Mouse (Mus musculus) lung, embryonic 14.5 days (tissue): ENCODE measurements around the gene 6030408B16Rik. TPM values are rescaled to one million over a fixed set of nuclear protein-coding genes. Genes with fewer than 3 reads are reported as not detected.
A peak's percentile ranks its signal among the peaks of the same experiment; 100 is the strongest.

Source experiments
- ATAC-seq: fragments of 200-750 bp; cut with Nextera tagmentation; 2 replicates; pipeline ENCODE4 v1.8.0; 2017; ENCODE audit warnings: mild to moderate bottlenecking, moderate TSS enrichment, moderate library complexity; ENCODE audit not compliant: insufficient read depth
- DNase-seq: peaks from one replicate; pipeline ENCODE4 v3.0.0-alpha.2; 2015
- H3K27ac ChIP-seq: fragments of 300-500 bp; sonication (generic); 2 replicates; pipeline ENCODE4 v1.5.1; 2014; ENCODE audit warnings: low read depth, mild to moderate bottlenecking, moderate library complexity
- H3K27me3 ChIP-seq: fragments of 300-500 bp; sonication (generic); 2 replicates; pipeline ENCODE4 v1.6.1; 2014; ENCODE audit warnings: low read length, control low read depth; ENCODE audit not compliant: insufficient read depth
- H3K36me3 ChIP-seq: fragments of 300-500 bp; sonication (generic); 2 replicates; pipeline ENCODE4 v1.6.1; 2014; ENCODE audit warnings: control low read depth; ENCODE audit not compliant: insufficient read depth
- H3K4me1 ChIP-seq: fragments of 300-500 bp; sonication (generic); 2 replicates; pipeline ENCODE4 v1.6.1; 2014; ENCODE audit warnings: antibody characterized with exemption, control low read depth; ENCODE audit not compliant: insufficient read depth
- H3K4me2 ChIP-seq: fragments of 300-500 bp; sonication (generic); 2 replicates; pipeline ENCODE4 v1.6.1; 2014; ENCODE audit warnings: mild to moderate bottlenecking
- H3K4me3 ChIP-seq: fragments of 300-500 bp; sonication (generic); 2 replicates; pipeline ENCODE4 v1.5.1; 2014; ENCODE audit warnings: low read depth, low read length
- H3K9ac ChIP-seq: fragments of 300-500 bp; sonication (generic); 2 replicates; pipeline ENCODE4 v1.6.1; 2014
- H3K9me3 ChIP-seq: fragments of 300-500 bp; sonication (generic); 2 replicates; pipeline ENCODE4 v1.6.1; 2016; ENCODE audit warnings: low read depth, low read length, control low read depth
- CTCF ChIP-seq: IDR thresholded peaks from 2 replicates; pipeline ENCODE4 v1.5.1; 2016; ENCODE audit warnings: antibody characterized with exemption, low read depth
- WGBS: fragments of 180-500 bp; shearing (Covaris S2); extraction: QIAGEN DNeasy Blood & Tissue Kit; methylation state at CpG from one replicate; pipeline ENCODE4 v1.1.7; 2014; 5-methylcytosine and 5-hydroxymethylcytosine counted together
- polyA plus RNA-seq: library from polyadenylated mRNA; unstranded; fragments of >200 nt; fragmentation: Nextera tagmentation; extraction: Ambion mirVana; gene quantifications from 2 replicates; pipeline ENCODE4 v1.2.1, GENCODE M21; 2014

Gene 6030408B16Rik
- polyA plus RNA-seq, 1 experiment from 2014 or later = 41.4 TPM

GRCm38 (mm10) chr15:101338359-101338758, 45.3 kb downstream of the 6030408B16Rik start:
- DNase-seq (no peak), ATAC-seq (no peak)
- H3K4me2 ChIP-seq = no peak overlapping the region
- no peaks in the 10 kb centered on the region for H3K36me3 ChIP-seq
- H3K27ac ChIP-seq = no peak overlapping the region
- no peaks in the 10 kb centered on the region for H3K27me3 ChIP-seq
- no peaks in the 10 kb centered on the region for H3K9me3 ChIP-seq
- no peak overlapping the region for H3K9ac ChIP-seq
- no peaks in the 10 kb centered on the region for H3K4me1 ChIP-seq
- H3K4me3 ChIP-seq = no peak overlapping the region
- TF ChIP-seq CTCF = no peak
- WGBS = 72% methylated on average over 4 of the region's 4 CpGs

- Histone ChIP-seq H3K36me3 (no peaks in the 10 kb centered on the region), H3K4me3 (no peak overlapping the region), H3K27ac (no peak overlapping the region), H3K27me3 (no peaks in the 10 kb centered on the region), H3K4me1 (no peaks in the 10 kb centered on the region), H3K4me2 (no peak overlapping the region), H3K9me3 (no peaks in the 10 kb centered on the region), H3K9ac (no peak overlapping the region)
- 2% methylated on average over 2 of the region's 2 CpGs for WGBS
- DNase-seq = peak; percentile 94
- peak; percentile 98 for TF ChIP-seq CTCF
- peak; percentile 81 for ATAC-seq
Measured at GRCm38 (mm10) chr15:101339537-101339936, 46.5 kb downstream of the 6030408B16Rik start.

- H3K27me3 ChIP-seq = no peaks in the 10 kb centered on the region
- H3K9me3 ChIP-seq = no peaks in the 10 kb centered on the region
- H3K36me3 ChIP-seq = no peaks in the 10 kb centered on the region
- H3K4me1 ChIP-seq = no peaks in the 10 kb centered on the region
- H3K4me3 ChIP-seq = no peak overlapping the region
- no peak overlapping the region for H3K9ac ChIP-seq
- H3K27ac ChIP-seq = no peak overlapping the region
- no peak overlapping the region for H3K4me2 ChIP-seq
- 59% methylated on average over 5 of the region's 5 CpGs for WGBS
- TF ChIP-seq CTCF = peak; percentile 73
- no peak for ATAC-seq
- DNase-seq = peak; percentile 57
Measured at GRCm38 (mm10) chr15:101341797-101342515, 48.9 kb downstream of the 6030408B16Rik start.

Other genes starting within 250 kb of the 6030408B16Rik start
- not detected in 2 replicates for gene Gm47841, start 245.8 kb upstream of the 6030408B16Rik start, polyA plus RNA-seq
- gene Fignl2, start 214.6 kb upstream of the 6030408B16Rik start, polyA plus RNA-seq = 0.26 and 0.34 TPM in 2 replicates
- gene Ankrd33, start 177.5 kb upstream of the 6030408B16Rik start, polyA plus RNA-seq = not detected in 2 replicates
- gene Acvrl1, start 164.7 kb upstream of the 6030408B16Rik start, polyA plus RNA-seq = 34.4 and 39.0 TPM in 2 replicates
- 6.3 and 6.4 TPM in 2 replicates for gene Acvr1b, start 119.1 kb upstream of the 6030408B16Rik start, polyA plus RNA-seq
- gene Grasp, start 69.0 kb upstream of the 6030408B16Rik start, polyA plus RNA-seq = 7.8 and 10.4 TPM in 2 replicates
- 8.8 TPM in 2 replicates for gene Nr4a1, start 38.9 kb upstream of the 6030408B16Rik start, polyA plus RNA-seq
- 59.1 and 64.7 TPM in 2 replicates for gene Atg101, start 8.9 kb upstream of the 6030408B16Rik start, polyA plus RNA-seq
- 1.5 and 2.2 TPM in 2 replicates for gene Krt80, start 77.0 kb downstream of the 6030408B16Rik start, polyA plus RNA-seq
- gene Krt7, start 117.8 kb downstream of the 6030408B16Rik start, polyA plus RNA-seq = 108 and 114 TPM in 2 replicates
- 0.20 and 0.22 TPM in 2 replicates for gene Krt87, start 145.6 kb downstream of the 6030408B16Rik start, polyA plus RNA-seq
- 0.22 TPM in 1 of 2 replicates, not detected in the other for gene Krt88, start 154.5 kb downstream of the 6030408B16Rik start, polyA plus RNA-seq
- not detected in 2 replicates for gene Krt81, start 170.5 kb downstream of the 6030408B16Rik start, polyA plus RNA-seq
- gene Krt86, start 180.3 kb downstream of the 6030408B16Rik start, polyA plus RNA-seq = not detected in 2 replicates
- 0.13 TPM in 1 of 2 replicates, not detected in the other for gene Krt83, start 198.3 kb downstream of the 6030408B16Rik start, polyA plus RNA-seq
- gene Gm49425, start 224.0 kb downstream of the 6030408B16Rik start, polyA plus RNA-seq = not detected in 2 replicates
- gene Krt84, start 239.6 kb downstream of the 6030408B16Rik start, polyA plus RNA-seq = not detected in 2 replicates